Mouse (Mus musculus): ENCODE data around the gene Hhatl. TPM values are rescaled to one million over a fixed set of nuclear protein-coding genes. Genes with fewer than 3 reads are reported as not detected.

Gene Hhatl
- total RNA-seq, 2 experiments from 2014 or later = 111 to 112 TPM

DNA sequence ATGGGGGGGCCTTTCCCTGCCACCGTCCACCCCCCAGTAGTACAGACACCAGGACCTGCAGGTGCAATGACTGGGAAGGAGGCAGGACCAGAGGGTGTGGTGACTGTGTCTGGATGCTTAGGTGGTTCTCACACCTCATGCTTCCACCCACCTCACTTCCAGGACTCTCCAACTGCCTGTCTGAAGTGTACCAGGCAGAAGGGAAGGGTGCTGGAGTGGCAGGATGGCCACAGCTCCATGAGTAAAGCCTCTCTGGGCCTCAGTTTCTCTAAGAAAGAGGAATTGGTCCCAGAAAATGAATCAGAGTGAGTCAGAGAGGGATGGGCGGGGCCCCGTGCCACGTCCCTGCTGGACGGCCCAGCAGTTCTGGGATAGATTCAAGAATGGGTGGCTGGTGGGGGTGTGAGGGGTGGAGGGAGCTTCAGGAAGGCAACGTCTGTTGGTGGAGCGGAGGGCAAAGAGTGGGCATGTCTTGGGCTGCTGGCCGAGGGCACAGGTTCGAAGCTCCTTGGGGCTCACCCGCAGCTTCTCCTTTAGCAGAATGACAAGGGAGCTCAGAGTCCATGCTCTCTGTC is 31.1 kb downstream of the Hhatl start:
- intact Hi-C loops (cut with DNase I) = loop anchor here (2.0 kb wide), 1 partner anchor 16 kb away; the partner anchor contains the start of gene Klhl40
- DNase-seq = no peak

GRCm38 (mm10) chr9:121760271-121761090 is 31.8 kb downstream of the Hhatl start:
- intact Hi-C loops (cut with DNase I) = loop anchor here (2.0 kb wide), 1 partner anchor 16 kb away; the partner anchor contains the start of gene Klhl40
- DNase-seq = peak; percentile 86 to 87

GRCm38 (mm10) chr9:121759091-121760081 is 32.9 kb downstream of the Hhatl start, which contains the start of gene Zfp651:
Gene Zfp651, plus strand, starts transcription at chr9:121759330.
- intact Hi-C loops (cut with DNase I) = loop anchor here (2.0 kb wide), 1 partner anchor 17 kb away; the partner anchor contains the start of gene Klhl40
- DNase-seq = peak; percentile 80 to 81

DNA sequence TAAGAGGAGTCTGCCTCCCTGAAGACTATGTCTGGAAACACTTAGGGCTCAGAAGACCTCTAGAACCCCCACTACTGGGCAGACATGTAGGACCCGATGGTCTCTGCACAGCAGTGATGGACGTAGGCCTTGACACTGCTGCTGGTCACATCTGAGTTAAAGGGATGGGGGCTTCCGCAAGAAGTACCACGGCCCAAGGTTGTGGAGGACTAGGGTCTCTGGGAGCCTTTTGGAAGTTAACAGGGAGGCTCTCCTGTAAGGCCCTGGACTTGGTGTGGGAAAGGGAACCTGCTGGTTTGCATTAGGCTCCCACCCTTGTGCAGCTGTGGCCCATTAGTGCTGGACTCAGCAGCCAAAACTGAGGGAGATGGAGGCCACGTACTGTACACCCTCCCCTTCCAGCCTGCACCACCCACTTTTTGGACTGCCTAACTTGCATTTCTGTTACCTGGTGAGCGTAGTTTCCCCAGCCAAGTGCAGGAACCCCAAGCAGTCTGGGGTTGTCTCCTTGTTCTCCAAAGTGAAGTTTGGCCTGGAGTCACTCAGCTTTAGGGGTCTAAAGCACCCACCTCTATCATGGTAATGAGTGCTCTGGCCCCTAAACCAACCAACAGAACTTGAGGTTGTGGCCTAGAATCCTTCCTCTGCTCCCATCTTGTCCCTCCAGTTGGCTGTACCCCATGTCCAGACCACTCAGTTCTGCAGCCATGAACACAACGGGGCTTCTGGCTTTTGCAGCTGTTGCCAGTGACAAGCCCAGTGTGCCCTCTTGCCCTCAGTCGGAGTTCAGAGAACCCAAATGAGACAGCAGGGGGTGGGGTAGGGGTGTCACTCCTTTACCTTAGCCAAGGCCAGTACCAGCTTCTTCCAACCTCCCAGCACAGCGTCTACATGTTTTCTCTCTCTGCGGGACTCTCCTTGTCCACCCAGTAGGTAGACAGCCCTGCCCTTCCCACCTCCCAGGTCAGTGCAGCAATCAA is 34.2 kb downstream of the Hhatl start:
- intact Hi-C loops (cut with DNase I) = no loop called here

DNA sequence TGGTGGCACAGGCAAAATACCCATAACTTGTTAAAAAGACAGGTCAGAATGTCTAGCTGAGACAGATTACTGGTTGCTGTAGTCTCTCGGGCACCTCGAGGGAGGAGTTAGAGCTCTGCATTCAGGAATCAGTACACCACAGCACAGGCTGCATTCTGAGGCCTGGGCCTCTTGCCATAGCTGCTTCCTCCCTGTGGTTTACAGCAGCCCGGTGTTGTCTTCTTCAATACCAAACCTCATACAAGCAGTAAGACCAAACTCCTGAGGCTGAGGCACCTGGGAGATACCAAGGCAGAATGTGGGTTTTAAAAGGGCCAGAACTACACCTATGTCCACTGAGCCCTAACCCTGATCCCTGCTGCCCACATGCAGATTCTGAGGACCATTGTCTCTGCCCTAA is 34.9 kb downstream of the Hhatl start:
- intact Hi-C loops (cut with DNase I) = no loop called here
- DNase-seq = peak; percentile 40 to 59

More for the DNA sequence above, 34.2 kb downstream of the Hhatl start:
- peak; percentile 43 to 64 for DNase-seq

DNA sequence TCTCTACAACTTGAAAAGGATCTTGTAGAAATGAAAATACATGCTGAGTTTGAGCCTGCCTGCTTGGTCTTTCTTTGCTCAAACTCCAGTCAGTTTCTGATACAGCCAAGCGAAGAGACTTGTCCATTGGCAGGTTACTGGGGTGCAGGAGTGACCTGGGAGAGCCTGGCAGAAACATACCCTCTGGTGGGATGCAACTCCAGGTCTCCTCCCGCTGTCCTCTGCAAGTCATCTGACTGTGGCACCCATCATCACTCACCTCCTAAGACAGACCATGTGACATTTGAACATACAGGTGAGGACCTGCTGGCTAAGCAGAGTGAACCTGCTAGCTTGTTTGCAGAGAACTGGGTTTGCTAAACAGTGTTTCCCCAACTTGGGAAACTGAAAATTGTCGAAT is 35.5 kb downstream of the Hhatl start:
- no peak for DNase-seq
- intact Hi-C loops (cut with DNase I) = no loop called here

GRCm38 (mm10) chr9:121754624-121755023 is 37.7 kb downstream of the Hhatl start:
- intact Hi-C loops (cut with DNase I) = no loop called here

GRCm38 (mm10) chr9:121752774-121753173 is 39.5 kb downstream of the Hhatl start:
- DNase-seq = no peak
- intact Hi-C loops (cut with DNase I) = no loop called here

More at GRCm38 (mm10) chr9:121754624-121755023, 37.7 kb downstream of the Hhatl start:
- DNase-seq = no peak

DNA sequence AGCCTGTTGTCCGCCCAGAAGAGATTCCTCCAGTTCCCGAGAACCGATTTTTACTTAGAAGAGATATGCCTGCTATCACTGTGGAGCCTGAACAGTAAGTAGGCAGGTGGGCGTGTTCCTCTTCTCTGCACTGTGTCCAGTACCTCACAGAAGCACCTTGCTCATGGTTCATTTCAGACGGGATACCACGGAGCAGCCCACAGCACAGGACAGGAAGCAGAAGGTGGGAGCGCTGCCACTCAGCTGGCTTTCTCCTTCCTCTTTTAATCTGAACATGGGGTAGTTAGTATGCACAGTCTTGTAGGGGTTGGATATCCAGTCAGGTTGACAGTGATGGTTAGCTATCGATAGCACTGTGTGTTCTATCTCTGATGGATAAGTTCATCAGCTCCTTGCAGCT is 48.3 kb downstream of the Hhatl start:
- no peak for DNase-seq
- intact Hi-C loops (cut with DNase I) = no loop called here

DNA sequence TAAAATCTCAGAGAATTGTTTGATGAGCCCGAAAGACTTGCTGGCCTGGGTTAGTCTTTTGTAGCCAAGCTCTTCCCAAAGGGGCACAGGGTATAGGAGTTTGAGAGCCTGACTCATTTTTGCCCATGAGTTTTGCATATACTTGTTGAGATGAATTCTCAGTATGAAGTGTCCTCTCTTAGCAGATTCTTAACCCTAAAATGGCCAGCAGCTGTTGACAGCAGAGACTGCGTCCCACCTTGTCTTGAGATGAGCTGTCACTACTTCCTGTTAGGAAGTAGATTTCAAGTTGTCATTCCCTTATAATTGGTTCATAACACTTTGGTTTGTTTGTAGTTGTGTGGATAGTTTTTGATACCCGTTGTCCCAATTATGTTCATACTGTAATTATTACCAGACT is 51.1 kb downstream of the Hhatl start:
- no peak for DNase-seq
- intact Hi-C loops (cut with DNase I) = no loop called here

DNA sequence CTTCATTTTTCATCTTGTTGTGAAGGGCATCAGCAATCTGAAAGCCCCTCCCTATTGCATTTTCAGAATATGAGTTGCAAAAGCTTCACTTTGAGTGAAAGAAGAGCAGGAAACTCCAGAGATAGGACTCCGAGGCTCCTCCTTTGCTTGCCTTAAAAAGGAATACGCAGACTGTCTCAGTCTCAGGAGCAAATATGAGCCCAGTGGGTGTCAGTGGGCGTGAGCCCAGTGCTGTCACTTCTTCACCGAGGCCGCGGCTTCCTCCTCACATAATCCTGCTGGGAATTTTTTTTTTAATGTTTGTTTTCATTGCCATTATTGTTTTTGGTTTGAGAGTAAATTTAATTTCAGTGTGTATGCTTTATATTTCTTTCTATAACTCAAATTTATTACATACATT is 51.8 kb downstream of the Hhatl start:
- no peak for DNase-seq
- intact Hi-C loops (cut with DNase I) = no loop called here

Other genes starting within 250 kb of the Hhatl start
- not detected for gene Lyzl4, start 150.4 kb downstream of the Hhatl start, total RNA-seq (2021)
- under 1 TPM; 0.86 to 0.89 TPM for gene Vipr1, start 149.8 kb downstream of the Hhatl start, total RNA-seq (2021)
- 1 to 10 TPM; 3.3 to 5.7 TPM for gene Sec22c, start 87.0 kb downstream of the Hhatl start, total RNA-seq (2021)
- gene Ss18l2, start 82.2 kb downstream of the Hhatl start, total RNA-seq (2021) = 100 to 1,000 TPM; 133 to 136 TPM
- gene Nktr, start 73.3 kb downstream of the Hhatl start, total RNA-seq (2021) = 10 to 100 TPM; 46.9 to 47.7 TPM
- 10 to 100 TPM; 89.0 to 98.3 TPM for gene Zfp651, start 33.2 kb downstream of the Hhatl start, total RNA-seq (2021)
- gene Klhl40, start 14.9 kb downstream of the Hhatl start, total RNA-seq (2021) = 10 to 100 TPM; 10.4 to 10.7 TPM
- not detected for gene Ccdc13, start 47.0 kb upstream of the Hhatl start, total RNA-seq (2021)
- gene Higd1a, start 65.9 kb upstream of the Hhatl start, total RNA-seq (2021) = 100 to 1,000 TPM; 181 to 183 TPM
- gene Ackr2, start 105.8 kb upstream of the Hhatl start, total RNA-seq (2021) = 1 to 10 TPM; 3.2 to 3.9 TPM
- gene Cyp8b1, start 123.8 kb upstream of the Hhatl start, total RNA-seq (2021) = not detected
- 1 to 10 TPM; 2.2 to 2.6 TPM for gene Fam198a, start 158.5 kb upstream of the Hhatl start, total RNA-seq (2021)
- gene Pomgnt2, start 204.6 kb upstream of the Hhatl start, total RNA-seq (2021) = 1 to 10 TPM; 7.1 to 7.6 TPM

Measured in heart, postnatal 10 days (tissue).